Mouse (Mus musculus) bone marrow macrophage, adult 2 months (primary cell): ENCODE data around the gene Tardbp.

ENCODE experiments used
- CTCF ChIP-seq: IDR thresholded peaks from 2 replicates; pipeline ENCODE4 v1.5.1; 2012; ENCODE audit warnings: low read depth, mild to moderate bottlenecking, low read length, moderate library complexity
- POLR2A ChIP-seq: IDR thresholded peaks from 2 replicates; pipeline ENCODE4 v1.6.1; 2012; ENCODE audit warnings: mild to moderate bottlenecking, low read depth, low read length, borderline replicate concordance

- TF ChIP-seq CTCF (no peak), POLR2A (no peak)
These were observed 36.5 kb upstream of the Tardbp start for GRCm38 (mm10) chr4:148663326-148663725.
